ENCODE assay signal across 8 mouse cellular contexts in the genomic region with DNA sequence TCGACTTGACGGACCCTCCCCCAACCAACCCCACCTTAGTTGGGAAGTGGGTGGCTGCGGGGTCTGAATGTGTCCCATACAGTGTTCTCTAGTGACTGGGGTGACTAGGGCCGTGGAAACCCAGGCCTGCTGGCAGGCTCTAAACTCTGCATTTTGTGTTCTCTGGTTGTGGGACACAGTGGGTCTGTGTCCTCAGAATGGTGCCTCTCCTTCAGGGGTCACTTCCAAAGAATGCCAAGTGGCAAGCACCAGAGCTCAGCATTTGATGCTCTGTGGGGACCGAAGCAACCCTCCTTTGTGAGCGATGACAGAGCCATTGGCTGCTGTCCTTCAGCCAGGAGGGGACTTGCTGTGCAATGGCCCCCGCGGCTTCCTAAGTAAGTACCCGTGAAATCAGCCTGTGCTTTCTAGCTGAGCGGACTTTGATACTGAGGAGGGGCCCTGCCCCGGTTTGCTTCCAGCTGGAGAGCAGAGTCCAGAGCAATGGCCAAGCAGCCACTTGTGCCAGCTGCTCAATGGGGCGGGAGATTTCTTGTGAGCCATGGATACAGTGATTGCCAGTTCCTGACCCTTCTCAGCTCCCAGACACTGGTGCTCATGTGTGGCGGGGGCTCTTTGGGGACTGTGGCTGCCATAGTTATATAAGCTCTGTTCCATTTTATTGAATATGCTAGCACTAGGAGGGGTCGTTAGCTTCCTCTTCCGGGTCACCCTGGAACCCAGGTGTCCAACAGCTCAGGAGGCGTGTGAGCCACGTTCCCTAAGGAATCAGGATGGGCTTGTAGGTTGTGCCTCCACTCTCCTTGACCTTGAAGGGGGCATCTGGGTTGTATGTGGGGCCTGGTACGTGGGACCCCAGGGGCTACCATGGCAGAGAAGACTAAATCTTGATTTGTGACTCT.
A peak's percentile ranks its signal among the peaks of the same experiment; 100 is the strongest.
DNase-seq lines count a peak whose midpoint lies in the region.

No protein-coding gene starts in this region.

- peak; percentile 30 for DNase-seq in adrenal gland, postnatal 10 days
- DNase-seq in adrenal gland, postnatal 25 days = no peak
- DNase-seq in embryo, embryonic 10.5 days (ENCODE audit: low spot score) = peak; percentile 81
- DNase-seq in kidney, adult 11 months = peak; percentile 92
- DNase-seq in mesoderm, embryonic 11.5 days (ENCODE audit: low read depth, low spot score) = peak; percentile 72
- DNase-seq in T-cell, adult 2 months (ENCODE audit: low spot score) = no peak
- no peak for DNase-seq in adrenal gland, adult 18-20 months (ENCODE audit: low spot score in 2 of 2)
- DNase-seq in spleen, postnatal 4 days (ENCODE audit: low spot score in 2 of 2) = no peak

Comparison
In these comparisons a context has a peak if more than half of its experiments do, and no peak if none do; other contexts are left out.
1. DNase-seq: peak in adrenal gland, postnatal 10 days (single experiment), embryo, embryonic 10.5 days (single experiment), kidney, adult 11 months (single experiment) and mesoderm, embryonic 11.5 days (single experiment); none in adrenal gland, postnatal 25 days (single experiment), T-cell, adult 2 months (single experiment), adrenal gland, adult 18-20 months (0 of 2) and spleen, postnatal 4 days (0 of 2).